Mouse (Mus musculus): ENCODE results near the gene Crybb1.

Gene Crybb1

GRCm38 (mm10) chr5:112302310-112302709, 46.7 kb downstream of the Crybb1 start:
- DNase-seq (ENCODE audit: low spot score in 2 of 2): no peak

DNA sequence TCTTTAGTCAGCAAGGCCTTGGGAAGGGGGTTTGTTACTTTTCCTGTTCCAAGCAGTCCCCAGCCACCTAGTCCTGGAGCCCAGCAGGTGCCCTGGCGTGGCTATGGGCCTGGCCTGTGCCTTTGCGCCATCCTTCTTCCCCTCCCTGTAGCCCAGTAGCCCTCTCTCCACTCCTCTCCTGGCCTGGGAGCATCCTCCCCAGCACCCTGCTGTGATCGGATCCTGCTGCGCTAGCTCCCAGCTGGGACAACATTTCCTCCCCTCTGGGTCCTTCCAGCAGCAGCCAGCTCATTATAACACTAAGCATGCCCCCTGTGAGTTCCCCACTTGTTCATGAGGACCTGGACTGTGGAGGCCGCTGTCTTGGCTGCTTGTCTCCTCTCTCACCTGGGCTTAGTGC, 50.2 kb downstream of the Crybb1 start:
- no peak for DNase-seq (ENCODE audit: low spot score in 2 of 2)

- DNase-seq (ENCODE audit: low spot score in 2 of 2): no peak
Observed at GRCm38 (mm10) chr5:112313222-112313885, 57.7 kb downstream of the Crybb1 start.

- DNase-seq (ENCODE audit: low spot score in 2 of 2): no peak
Observed at GRCm38 (mm10) chr5:112316468-112316867, 60.9 kb downstream of the Crybb1 start.

- DNase-seq (ENCODE audit: low spot score in 2 of 2): no peak
Observed at GRCm38 (mm10) chr5:112317328-112317727, 61.7 kb downstream of the Crybb1 start.

Measured in right cerebral cortex, postnatal 36 days (tissue).